Mouse (Mus musculus) hindbrain, embryonic 14.5 days (tissue): ENCODE results near the gene Tbcd. TPM values are rescaled to one million over a fixed set of nuclear protein-coding genes. Genes with fewer than 3 reads are reported as not detected.

Source experiments
- ATAC-seq: fragments of 200-750 bp; cut with Nextera tagmentation; 2 replicates; pipeline ENCODE4 v1.8.0; 2017; ENCODE audit warnings: moderate number of reproducible peaks, mild to moderate bottlenecking, moderate TSS enrichment, moderate library complexity; ENCODE audit not compliant: low FRiP score
- DNase-seq: peaks from one replicate; pipeline ENCODE4 v3.0.0-alpha.2; 2015; ENCODE audit warnings: low spot score
- H3K27ac ChIP-seq: fragments of 300-500 bp; sonication (generic); 2 replicates; pipeline ENCODE4 v1.5.1; 2014; ENCODE audit warnings: mild to moderate bottlenecking, moderate library complexity
- H3K27me3 ChIP-seq: fragments of 300-500 bp; sonication (generic); 2 replicates; pipeline ENCODE4 v1.6.1; 2014; ENCODE audit warnings: mild to moderate bottlenecking, low read length, mixed read lengths; ENCODE audit not compliant: control insufficient read depth, insufficient read depth
- H3K36me3 ChIP-seq: fragments of 300-500 bp; sonication (generic); replicated peaks from 2 replicates; pipeline ENCODE4 v1.6.1; 2014; ENCODE audit not compliant: control insufficient read depth, insufficient read depth
- H3K4me1 ChIP-seq: fragments of 300-500 bp; sonication (generic); replicated peaks from 2 replicates; pipeline ENCODE4 v1.6.1; 2014; ENCODE audit warnings: antibody characterized with exemption, low read length, mixed read lengths; ENCODE audit not compliant: control insufficient read depth, insufficient read depth
- H3K4me2 ChIP-seq: fragments of 300-500 bp; sonication (generic); replicated peaks from 2 replicates; pipeline ENCODE4 v1.6.1; 2014; ENCODE audit warnings: mild to moderate bottlenecking, moderate library complexity
- H3K4me3 ChIP-seq: fragments of 300-500 bp; sonication (generic); replicated peaks from 2 replicates; pipeline ENCODE4 v1.5.1; 2014; ENCODE audit warnings: mild to moderate bottlenecking, low read length
- H3K9ac ChIP-seq: fragments of 300-500 bp; sonication (generic); 2 replicates; pipeline ENCODE4 v1.6.1; 2014
- H3K9me3 ChIP-seq: fragments of 300-500 bp; sonication (generic); 2 replicates; pipeline ENCODE4 v1.6.1; 2016; ENCODE audit warnings: low read length; ENCODE audit not compliant: control insufficient read depth
- WGBS: fragments of 180-500 bp; shearing (Covaris S2); extraction: QIAGEN DNeasy Blood & Tissue Kit; methylation state at CpG from one replicate; pipeline ENCODE4 v1.1.7; 2014; 5-methylcytosine and 5-hydroxymethylcytosine counted together
- polyA plus RNA-seq: library from polyadenylated mRNA; unstranded; fragments of >200 nt; fragmentation: Nextera tagmentation; extraction: Ambion mirVana; gene quantifications from 2 replicates; pipeline ENCODE4 v1.2.1, GENCODE M21; 2014

The Tbcd gene
- polyA plus RNA-seq, 1 experiment from 2014 or later: 55.7 TPM

DNA sequence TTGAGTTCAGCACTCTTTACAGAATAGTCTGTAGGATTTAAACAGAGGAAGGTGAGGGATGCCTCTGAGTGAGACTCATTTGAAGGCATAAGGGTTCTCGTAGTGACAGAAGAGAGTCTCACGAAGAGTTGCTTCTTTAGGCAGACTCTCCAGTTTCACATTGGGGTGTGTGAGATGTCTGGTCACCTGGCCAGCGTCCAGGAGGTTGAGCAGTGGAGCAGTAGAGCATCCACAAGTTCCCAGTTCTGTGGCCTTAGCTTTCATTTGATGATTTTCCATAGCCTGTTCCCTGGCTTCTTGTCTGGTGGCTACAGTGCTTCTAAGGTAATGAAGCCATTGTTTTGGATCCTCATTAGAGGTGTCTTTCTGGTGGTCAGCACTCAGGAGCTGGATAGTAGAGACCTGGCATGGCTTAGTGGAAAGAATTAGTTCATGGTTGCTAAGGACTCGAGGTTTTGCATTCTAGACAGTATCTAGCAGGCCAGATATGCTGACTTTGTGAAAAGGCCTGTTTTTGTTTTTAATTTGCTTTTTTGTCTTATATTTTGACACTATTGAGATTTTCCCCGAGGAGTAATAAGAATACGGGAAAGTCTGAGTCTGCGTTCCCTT is 101.2 kb downstream of the Tbcd start:
- no peak overlapping the region for H3K4me3 ChIP-seq
- no peak for ATAC-seq
- H3K27me3 ChIP-seq: no peaks in the 10 kb centered on the region
- H3K9me3 ChIP-seq: no peaks in the 10 kb centered on the region
- 92% methylated on average over 7 of the region's 7 CpGs for WGBS
- H3K4me1 ChIP-seq: peaks cover 30% of the 10 kb centered on the region
- H3K27ac ChIP-seq: no peak overlapping the region; the same call in 1 of the 2 replicates
- DNase-seq: no peak
- H3K9ac ChIP-seq: no peak overlapping the region
- H3K4me2 ChIP-seq: no peak overlapping the region
- 0 out of 2 replicates have a peak, but pooled peaks cover 10% of the 10 kb centered on the region for H3K36me3 ChIP-seq

GRCm38 (mm10) chr11:121553458-121553857 is 101.7 kb downstream of the Tbcd start:
- Histone ChIP-seq H3K27me3 (no peaks in the 10 kb centered on the region), H3K27ac (no peak overlapping the region), H3K4me3 (no peak overlapping the region), H3K4me1 (peaks cover 26% of the 10 kb centered on the region), H3K9me3 (no peaks in the 10 kb centered on the region), H3K4me2 (no peak overlapping the region), H3K9ac (no peak overlapping the region), H3K36me3 (0 out of 2 replicates have a peak, but pooled peaks cover 10% of the 10 kb centered on the region)
- no peak for DNase-seq
- WGBS: 95% methylated on average over 3 of the region's 3 CpGs
- ATAC-seq: no peak

DNA sequence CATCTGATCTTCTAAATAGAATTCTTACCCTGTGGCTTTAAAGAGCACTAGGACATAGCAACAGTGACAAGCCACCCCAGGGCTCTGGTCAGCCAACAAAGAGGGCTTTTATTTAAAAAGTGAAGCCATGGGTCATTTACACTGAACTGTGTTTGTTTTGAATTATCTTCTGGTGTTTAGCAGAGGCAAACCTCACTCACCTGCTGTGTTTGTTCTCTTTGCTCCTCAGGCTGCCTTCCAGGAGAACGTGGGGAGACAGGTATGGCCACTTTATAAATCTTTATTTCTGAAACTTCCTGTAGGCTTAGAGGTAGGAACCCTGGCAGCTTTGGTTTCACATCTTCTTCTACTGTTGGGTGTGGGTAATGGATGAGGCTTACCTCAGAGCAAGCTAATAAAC is 105.0 kb downstream of the Tbcd start:
- Histone ChIP-seq H3K4me3 (no peak overlapping the region), H3K27me3 (no peaks in the 10 kb centered on the region), H3K4me1 (peaks cover 5% of the 10 kb centered on the region), H3K27ac (no peak overlapping the region), H3K4me2 (no peak overlapping the region), H3K9me3 (no peaks in the 10 kb centered on the region), H3K36me3 (0 out of 2 replicates have a peak, but pooled peaks cover 10% of the 10 kb centered on the region), H3K9ac (no peak overlapping the region)
- 75% methylated on average over 1 of the region's 1 CpGs for WGBS
- ATAC-seq: no peak
- DNase-seq: no peak

DNA sequence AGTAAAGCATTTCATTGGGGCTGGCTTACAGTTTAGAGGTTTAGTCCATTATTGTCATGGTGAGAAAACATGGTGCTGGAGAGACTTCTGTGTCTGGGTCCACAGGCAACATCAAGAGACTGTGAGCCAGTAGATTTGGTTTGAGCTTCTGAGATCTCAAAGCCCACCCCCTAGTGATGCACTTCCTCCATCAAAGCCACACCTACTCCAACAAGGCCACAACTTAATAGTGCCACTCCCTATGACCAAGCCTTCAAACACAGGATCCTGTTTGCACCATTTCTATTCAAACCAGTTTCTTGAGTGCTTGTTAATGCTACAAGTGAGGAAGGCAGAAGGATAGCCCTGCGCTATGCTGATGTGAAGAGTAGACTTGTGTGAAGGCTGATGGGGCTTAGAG is 106.2 kb downstream of the Tbcd start:
- Histone ChIP-seq H3K27me3 (no peaks in the 10 kb centered on the region), H3K4me2 (no peak overlapping the region), H3K9me3 (no peaks in the 10 kb centered on the region), H3K4me3 (no peak overlapping the region), H3K4me1 (no peaks in the 10 kb centered on the region), H3K36me3 (0 out of 2 replicates have a peak, but pooled peaks cover 10% of the 10 kb centered on the region), H3K9ac (no peak overlapping the region), H3K27ac (no peak overlapping the region)
- ATAC-seq (no peak), DNase-seq (no peak)
- WGBS: 100% methylated on average over 1 of the region's 1 CpGs

- H3K4me2 ChIP-seq: no peak overlapping the region
- no peak for DNase-seq
- ATAC-seq: no peak
Observed at GRCm38 (mm10) chr11:121558522-121558921, 106.8 kb downstream of the Tbcd start.

GRCm38 (mm10) chr11:121559527-121560293 is 108.0 kb downstream of the Tbcd start:
- H3K36me3 ChIP-seq: 0 out of 2 replicates have a peak, but pooled peaks cover 15% of the 10 kb centered on the region
- H3K4me1 ChIP-seq: no peaks in the 10 kb centered on the region
- 91% methylated on average over 4 of the region's 4 CpGs for WGBS

More at GRCm38 (mm10) chr11:121558522-121558921, 106.8 kb downstream of the Tbcd start:
- no peaks in the 10 kb centered on the region for H3K27me3 ChIP-seq
- 89% methylated on average over 3 of the region's 3 CpGs for WGBS
- no peak overlapping the region for H3K4me3 ChIP-seq
- no peak overlapping the region for H3K27ac ChIP-seq
- H3K9me3 ChIP-seq: no peaks in the 10 kb centered on the region
- no peak overlapping the region for H3K9ac ChIP-seq
- H3K4me1 ChIP-seq: no peaks in the 10 kb centered on the region
- H3K36me3 ChIP-seq: 0 out of 2 replicates have a peak, but pooled peaks cover 10% of the 10 kb centered on the region

GRCm38 (mm10) chr11:121560294-121560663 is 108.5 kb downstream of the Tbcd start:
- no peak overlapping the region for H3K9ac ChIP-seq
- H3K27ac ChIP-seq: no peak overlapping the region
- 0 out of 2 replicates have a peak, but pooled peaks cover 16% of the 10 kb centered on the region for H3K36me3 ChIP-seq
- DNase-seq: no peak
- H3K27me3 ChIP-seq: no peaks in the 10 kb centered on the region
- H3K4me1 ChIP-seq: no peaks in the 10 kb centered on the region
- no peak for ATAC-seq
- no peak overlapping the region for H3K4me3 ChIP-seq
- no peaks in the 10 kb centered on the region for H3K9me3 ChIP-seq
- WGBS: 84% methylated on average over 7 of the region's 7 CpGs
- no peak overlapping the region for H3K4me2 ChIP-seq

More at GRCm38 (mm10) chr11:121559527-121560293, 108.0 kb downstream of the Tbcd start:
- no peaks in the 10 kb centered on the region for H3K27me3 ChIP-seq
- no peak overlapping the region for H3K9ac ChIP-seq
- DNase-seq: no peak
- no peak overlapping the region for H3K27ac ChIP-seq
- ATAC-seq: no peak
- H3K9me3 ChIP-seq: no peaks in the 10 kb centered on the region
- H3K4me3 ChIP-seq: no peak overlapping the region
- H3K4me2 ChIP-seq: no peak overlapping the region

- Histone ChIP-seq H3K36me3 (0 out of 2 replicates have a peak, but pooled peaks cover 6% of the 10 kb centered on the region), H3K9ac (no peak overlapping the region), H3K4me2 (no peak overlapping the region), H3K27ac (no peak overlapping the region), H3K4me3 (no peak overlapping the region), H3K4me1 (no peaks in the 10 kb centered on the region), H3K9me3 (no peaks in the 10 kb centered on the region), H3K27me3 (no peaks in the 10 kb centered on the region)
- ATAC-seq (no peak), DNase-seq (no peak)
- WGBS: 90% methylated on average over 5 of the region's 5 CpGs
Observed at GRCm38 (mm10) chr11:121563312-121563711, 111.6 kb downstream of the Tbcd start.

DNA sequence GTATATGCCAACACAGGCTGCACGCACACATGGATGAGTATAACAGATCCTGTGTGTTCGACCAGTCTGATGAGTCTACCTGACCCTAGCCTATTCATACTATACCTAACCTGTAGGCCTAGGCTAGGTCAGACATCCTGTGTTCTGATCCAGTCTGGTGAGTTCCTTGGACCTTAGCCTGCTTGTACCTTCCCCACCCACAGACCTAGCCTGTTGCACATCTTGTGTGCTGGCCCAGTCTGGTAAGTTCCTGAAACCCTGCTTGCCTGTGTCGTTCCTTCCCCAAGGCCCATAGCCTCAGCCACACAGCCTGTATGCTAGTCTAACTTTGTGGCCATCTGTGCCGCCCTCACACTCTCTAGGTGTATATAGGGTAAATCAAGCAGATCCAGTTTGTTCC is 112.5 kb downstream of the Tbcd start:
- 100% methylated on average over 4 of the region's 4 CpGs for WGBS
- Histone ChIP-seq H3K4me1 (no peaks in the 10 kb centered on the region), H3K4me3 (no peak overlapping the region), H3K9me3 (no peaks in the 10 kb centered on the region), H3K27ac (no peak overlapping the region), H3K36me3 (0 out of 2 replicates have a peak, but pooled peaks cover 6% of the 10 kb centered on the region), H3K4me2 (no peak overlapping the region), H3K9ac (no peak overlapping the region), H3K27me3 (no peaks in the 10 kb centered on the region)
- DNase-seq (no peak), ATAC-seq (no peak)
